ENCODE assay signal across 8 mouse cellular contexts in the genomic region with DNA sequence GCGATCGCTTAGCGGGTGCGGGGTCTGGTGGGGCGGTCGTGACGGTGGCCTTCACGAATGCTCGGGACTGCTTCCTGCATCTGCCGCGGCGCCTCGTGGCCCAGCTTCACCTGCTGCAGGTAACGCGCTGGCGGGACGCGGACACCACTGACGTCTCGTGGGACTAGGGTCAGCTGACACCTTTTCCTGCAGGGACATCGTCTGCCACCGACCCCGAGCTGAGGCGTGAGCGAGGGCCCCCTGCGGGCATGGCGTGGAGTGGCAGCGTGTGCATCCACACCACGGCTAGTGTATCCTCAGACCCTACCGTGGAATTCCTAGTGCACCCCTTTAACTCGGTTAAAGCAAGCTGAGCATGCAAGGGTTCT. TPM values are rescaled to one million over a fixed set of nuclear protein-coding genes. Genes with fewer than 3 reads are reported as not detected.
A peak's percentile ranks its signal among the peaks of the same experiment; 100 is the strongest.
DNase-seq lines count a peak whose midpoint lies in the region; ATAC-seq and TF ChIP-seq lines count a peak whose summit lies in the region.

Gene Rbm48 (minus strand): TSS at position 187 of the 368 bp plus-strand sequence.

- TF ChIP-seq CTCF in Patski (IDR thresholded peaks at IDR 0.05) = peak; percentile 93
- TF ChIP-seq CTCF in lung, postnatal 0 days (IDR thresholded peaks at IDR 0.05) = peak; percentile 84

- no peaks in the 10 kb centered on the region for H3K9me3 ChIP-seq in hindbrain, embryonic 11.5 days (ENCODE audit: control insufficient read depth, low read length)
- no peaks in the 10 kb centered on the region for H3K9me3 ChIP-seq in lung, postnatal 0 days (ENCODE audit: low read length)

- in situ Hi-C loops in Patski (cut with MboI; ENCODE audit: low pct_unique_long_range_greater_than_20kb) = no loop called here

- WGBS in hindbrain, embryonic 11.5 days = under 1% methylated on average over 31 of the region's 31 CpGs
- WGBS in lung, postnatal 0 days = under 1% methylated on average over 31 of the region's 31 CpGs

- H3K9ac ChIP-seq in hindbrain, embryonic 11.5 days (ENCODE audit: low read depth, low read length) = peak within 1 kb of the TSS; percentile 71
- peak within 1 kb of the TSS; percentile 68 for H3K9ac ChIP-seq in lung, postnatal 0 days (replicated peaks; ENCODE audit: low read depth)

- H3K4me1 ChIP-seq in hindbrain, embryonic 11.5 days (replicated peaks; ENCODE audit: control insufficient read depth, insufficient read depth, low read length) = no peaks in the 10 kb centered on the region
- H3K4me1 ChIP-seq in lung, postnatal 0 days (ENCODE audit: insufficient read depth, low read depth, low read length) = peaks cover 7% of the 10 kb centered on the region; the same call in 1 of the 2 replicates

- H3K4me3 ChIP-seq in hindbrain, embryonic 11.5 days (ENCODE audit: low read depth, low read length) = peak within 1 kb of the TSS; percentile 85
- H3K4me3 ChIP-seq in lung, postnatal 0 days (ENCODE audit: low read depth, low read length) = peak within 1 kb of the TSS; percentile 88

- peak within 1 kb of the TSS; percentile 69 for H3K4me2 ChIP-seq in hindbrain, embryonic 11.5 days (replicated peaks; ENCODE audit: low read depth, low read length)
- H3K4me2 ChIP-seq in lung, postnatal 0 days (replicated peaks; ENCODE audit: low read depth, low read length) = peak within 1 kb of the TSS; percentile 81

- CTCF ChIA-PET in Patski (lab: Charles Lee) = interaction anchor here (0.6 to 2.1 kb wide), 9 partner anchors 9 to 1167 kb away, joined by 3 to 7 read pairs (median 4); no protein-coding TSS in a partner anchor

- no peak within 1 kb of the TSS for H3K27ac ChIP-seq in hindbrain, embryonic 11.5 days (ENCODE audit: low read depth, low read length)
- peak within 1 kb of the TSS; percentile 83 for H3K27ac ChIP-seq in lung, postnatal 0 days (ENCODE audit: low read length)

- TF ChIP-seq EP300 in lung, postnatal 0 days (IDR thresholded peaks at IDR 0.05) = no peak

- no peaks in the 10 kb centered on the region for H3K36me3 ChIP-seq in hindbrain, embryonic 11.5 days (ENCODE audit: control insufficient read depth, insufficient read depth, low read length)
- 0 out of 2 replicates have a peak, but pooled peaks cover 7% of the 10 kb centered on the region for H3K36me3 ChIP-seq in lung, postnatal 0 days (ENCODE audit: insufficient read depth, low read length)

- no peaks in the 10 kb centered on the region for H3K27me3 ChIP-seq in Patski
- H3K27me3 ChIP-seq in hindbrain, embryonic 11.5 days (ENCODE audit: control insufficient read depth, insufficient read depth, low read length) = no peaks in the 10 kb centered on the region
- H3K27me3 ChIP-seq in lung, postnatal 0 days (replicated peaks; ENCODE audit: insufficient read depth, low read length) = no peaks in the 10 kb centered on the region

- POLR2A ChIA-PET in Patski (lab: Charles Lee) = no interaction called here

- peak; percentile 91 for ATAC-seq in Patski
- peak; percentile 88 for ATAC-seq in hindbrain, embryonic 11.5 days (ENCODE audit: low FRiP score)
- ATAC-seq in lung, postnatal 0 days = peak; percentile 90

- peak; percentile 54 for DNase-seq in Patski (ENCODE audit: low read depth, low spot score)
- peak; percentile 90 to 91 for DNase-seq in cerebellum, postnatal 10 days
- DNase-seq in frontal cortex, postnatal 10 days (ENCODE audit: low spot score in 2 of 2) = peak; percentile 79 to 84
- peak; percentile 80 for DNase-seq in hindbrain, embryonic 11.5 days (ENCODE audit: low spot score)
- peak; percentile 84 to 88 for DNase-seq in layer of hippocampus, postnatal 10 days (ENCODE audit: low spot score in 2 of 2)
- DNase-seq in lung, postnatal 0 days (ENCODE audit: low spot score) = peak; percentile 89
- peak; percentile 68 for DNase-seq in ovary, postnatal 14 days (ENCODE audit: low spot score)
- DNase-seq in thymus, postnatal 10 days (ENCODE audit: low spot score in 2 of 2) = peak; percentile 72 to 74

RNA-seq across cellular contexts. Expression of gene Rbm48, which starts in this region (rescaled TPM):
- 11.6 TPM for polyA plus RNA-seq in Patski (2021)
- 14.6 and 15.5 TPM in 2 replicates for polyA plus RNA-seq in hindbrain, embryonic 11.5 days (2014; fragmentation: Nextera tagmentation; extraction: Ambion mirVana)
- total RNA-seq in layer of hippocampus, postnatal 10 days (2021) = 10 to 100 TPM; 11.2 to 12.7 TPM
- polyA plus RNA-seq in lung, postnatal 0 days (2015; fragmentation: Nextera tagmentation; extraction: Ambion mirVana) = 7.8 and 10.5 TPM in 2 replicates
